Mouse (Mus musculus) liver, postnatal 0 days (tissue): ENCODE measurements at regions not wholly inside any gene's neighbourhood (a gene's known extent, or its start where the extent isn't known, plus 50 kb on each side); places are given as distances from the start of the nearest gene placed in this dataset.
"Not testable (repeated sequence)": the region's sequence is repeated elsewhere in the genome, so short reads cannot be mapped to it uniquely, and the experiment has no call there.

Source experiments
- ATAC-seq: fragments of 200-750 bp; cut with Nextera tagmentation; 2 replicates; pipeline ENCODE4 v1.8.0; 2017; ENCODE audit warnings: mild to moderate bottlenecking, moderate library complexity
- DNase-seq: peaks from one replicate; pipeline ENCODE4 v3.0.0-alpha.2; 2016
- H3K27ac ChIP-seq: fragments of 300-500 bp; sonication (generic); 2 replicates; pipeline ENCODE4 v1.5.1; 2014; ENCODE audit warnings: antibody characterized with exemption, moderate library complexity, mild to moderate bottlenecking, low read depth
- H3K27me3 ChIP-seq: fragments of 300-500 bp; sonication (generic); 2 replicates; pipeline ENCODE4 v1.6.1; 2014; ENCODE audit warnings: low read length, control low read depth, mixed read lengths; ENCODE audit not compliant: insufficient read depth
- H3K36me3 ChIP-seq: fragments of 300-500 bp; sonication (generic); replicated peaks from 2 replicates; pipeline ENCODE4 v1.6.1; 2014; ENCODE audit warnings: mild to moderate bottlenecking, control low read depth, low read length, moderate library complexity, mixed read lengths; ENCODE audit not compliant: insufficient read depth
- H3K4me1 ChIP-seq: fragments of 300-500 bp; sonication (generic); 2 replicates; pipeline ENCODE4 v1.6.1; 2014; ENCODE audit warnings: antibody characterized with exemption, mild to moderate bottlenecking, control low read depth; ENCODE audit not compliant: insufficient read depth
- H3K4me2 ChIP-seq: fragments of 300-500 bp; sonication (generic); 2 replicates; pipeline ENCODE4 v1.6.1; 2014; ENCODE audit warnings: low read depth, mild to moderate bottlenecking, low read length, moderate library complexity, mixed read lengths
- H3K4me3 ChIP-seq: fragments of 300-500 bp; sonication (generic); 2 replicates; pipeline ENCODE4 v1.5.1; 2014; ENCODE audit warnings: low read depth, low read length
- H3K9ac ChIP-seq: fragments of 300-500 bp; sonication (generic); replicated peaks from 2 replicates; pipeline ENCODE4 v1.6.1; 2014; ENCODE audit warnings: mild to moderate bottlenecking, moderate library complexity
- H3K9me3 ChIP-seq: fragments of 300-500 bp; sonication (generic); 2 replicates; pipeline ENCODE4 v1.6.1; 2016; ENCODE audit warnings: mild to moderate bottlenecking, control low read depth, low read length, mixed read lengths
- CTCF ChIP-seq: sonication (generic); IDR thresholded peaks from 2 replicates; pipeline ENCODE4 v1.5.1; 2016; ENCODE audit warnings: antibody characterized with exemption, low read depth
- EP300 ChIP-seq: IDR thresholded peaks from 2 replicates; pipeline ENCODE4 v1.6.1; 2016; ENCODE audit warnings: antibody characterized with exemption, low read depth, mild to moderate bottlenecking
- WGBS: fragments of 180-500 bp; shearing (Covaris S2); extraction: QIAGEN DNeasy Blood & Tissue Kit; methylation state at CpG from one replicate; pipeline ENCODE4 v1.1.7; 2014; ENCODE audit not compliant: insufficient replicate concordance; 5-methylcytosine and 5-hydroxymethylcytosine counted together

- no peak overlapping the region for H3K9ac ChIP-seq
- no peak overlapping the region for H3K27ac ChIP-seq
- WGBS, result 46% methylated on average over 2 of the region's 2 CpGs
- no peaks in the 10 kb centered on the region for H3K27me3 ChIP-seq
- no peak overlapping the region for H3K4me3 ChIP-seq
- no peaks in the 10 kb centered on the region for H3K9me3 ChIP-seq
- H3K4me2 ChIP-seq, result no peak overlapping the region
- no peak for TF ChIP-seq CTCF
- TF ChIP-seq EP300, result no peak
- H3K36me3 ChIP-seq, result no peaks in the 10 kb centered on the region
- ATAC-seq, result peak; percentile 49; the same call in 1 of the 2 replicates
- peak; percentile 14 for DNase-seq
- no peaks in the 10 kb centered on the region for H3K4me1 ChIP-seq
Measured at GRCm38 (mm10) chr16:46825147-46825546, 326.8 kb upstream of the Nectin3 start.

GRCm38 (mm10) chr16:46822753-46823152 lies 324.4 kb upstream of the Nectin3 start:
- Histone ChIP-seq H3K9me3 (no peaks in the 10 kb centered on the region), H3K4me3 (no peak overlapping the region), H3K9ac (no peak overlapping the region), H3K27me3 (no peaks in the 10 kb centered on the region), H3K4me1 (no peaks in the 10 kb centered on the region), H3K36me3 (no peaks in the 10 kb centered on the region), H3K27ac (no peak overlapping the region), H3K4me2 (no peak overlapping the region)
- TF ChIP-seq CTCF (no peak), EP300 (no peak)
- 43% methylated on average over 3 of the region's 3 CpGs for WGBS
- ATAC-seq (no peak), DNase-seq (no peak)

GRCm38 (mm10) chr16:46818215-46818614 lies 319.9 kb upstream of the Nectin3 start:
- Histone ChIP-seq H3K4me2 (no peak overlapping the region), H3K4me3 (no peak overlapping the region), H3K9me3 (no peaks in the 10 kb centered on the region), H3K9ac (no peak overlapping the region), H3K27me3 (no peaks in the 10 kb centered on the region), H3K4me1 (no peaks in the 10 kb centered on the region), H3K36me3 (no peaks in the 10 kb centered on the region), H3K27ac (no peak overlapping the region)
- ATAC-seq (no peak), DNase-seq (no peak)
- TF ChIP-seq CTCF (no peak), EP300 (no peak)
- WGBS, result 71% methylated on average over 1 of the region's 1 CpGs

- DNase-seq, H3K27ac ChIP-seq, ATAC-seq, H3K4me1 ChIP-seq, H3K9me3 ChIP-seq, H3K36me3 ChIP-seq, H3K27me3 ChIP-seq, H3K4me2 ChIP-seq, H3K4me3 ChIP-seq, H3K9ac ChIP-seq: not testable (repeated sequence)
Measured at GRCm38 (mm10) chr16:46811835-46812234, 313.5 kb upstream of the Nectin3 start.

GRCm38 (mm10) chr16:46807476-46807875 lies 309.2 kb upstream of the Nectin3 start:
- ATAC-seq, result no peak
- Histone ChIP-seq H3K4me1 (no peaks in the 10 kb centered on the region), H3K9ac (no peak overlapping the region), H3K27me3 (no peaks in the 10 kb centered on the region), H3K27ac (no peak overlapping the region), H3K4me3 (no peak overlapping the region), H3K9me3 (no peaks in the 10 kb centered on the region), H3K36me3 (no peaks in the 10 kb centered on the region), H3K4me2 (no peak overlapping the region)
- WGBS, result 70% methylated on average over 2 of the region's 2 CpGs
- TF ChIP-seq CTCF (no peak), EP300 (no peak)
- no peak for DNase-seq

GRCm38 (mm10) chr16:46776367-46776766 lies 278.0 kb upstream of the Nectin3 start:
- TF ChIP-seq CTCF (no peak), EP300 (no peak)
- Histone ChIP-seq H3K9ac (no peak overlapping the region), H3K4me2 (peak overlapping the region; percentile 48), H3K27me3 (no peaks in the 10 kb centered on the region), H3K36me3 (no peaks in the 10 kb centered on the region), H3K4me3 (no peak overlapping the region), H3K9me3 (no peaks in the 10 kb centered on the region), H3K4me1 (no peaks in the 10 kb centered on the region), H3K27ac (no peak overlapping the region)
- ATAC-seq (no peak), DNase-seq (no peak)
- 48% methylated on average over 5 of the region's 5 CpGs for WGBS

- no peak overlapping the region for H3K9ac ChIP-seq
- no peaks in the 10 kb centered on the region for H3K27me3 ChIP-seq
- no peak for TF ChIP-seq CTCF
- TF ChIP-seq EP300, result no peak
- no peak overlapping the region for H3K4me2 ChIP-seq
- no peaks in the 10 kb centered on the region for H3K4me1 ChIP-seq
- H3K27ac ChIP-seq, result no peak overlapping the region
- H3K9me3 ChIP-seq, result no peaks in the 10 kb centered on the region
- 65% methylated on average over 4 of the region's 4 CpGs for WGBS
- DNase-seq (no peak), ATAC-seq (no peak)
- no peaks in the 10 kb centered on the region for H3K36me3 ChIP-seq
- no peak overlapping the region for H3K4me3 ChIP-seq
Measured at GRCm38 (mm10) chr16:46769383-46769782, 271.1 kb upstream of the Nectin3 start.
